Mouse (Mus musculus): ENCODE data around the gene Ttc7b. TPM values are rescaled to one million over a fixed set of nuclear protein-coding genes. Genes with fewer than 3 reads are reported as not detected.

Gene Ttc7b
- polyA plus RNA-seq, 1 experiment, result 7.1 TPM

DNA sequence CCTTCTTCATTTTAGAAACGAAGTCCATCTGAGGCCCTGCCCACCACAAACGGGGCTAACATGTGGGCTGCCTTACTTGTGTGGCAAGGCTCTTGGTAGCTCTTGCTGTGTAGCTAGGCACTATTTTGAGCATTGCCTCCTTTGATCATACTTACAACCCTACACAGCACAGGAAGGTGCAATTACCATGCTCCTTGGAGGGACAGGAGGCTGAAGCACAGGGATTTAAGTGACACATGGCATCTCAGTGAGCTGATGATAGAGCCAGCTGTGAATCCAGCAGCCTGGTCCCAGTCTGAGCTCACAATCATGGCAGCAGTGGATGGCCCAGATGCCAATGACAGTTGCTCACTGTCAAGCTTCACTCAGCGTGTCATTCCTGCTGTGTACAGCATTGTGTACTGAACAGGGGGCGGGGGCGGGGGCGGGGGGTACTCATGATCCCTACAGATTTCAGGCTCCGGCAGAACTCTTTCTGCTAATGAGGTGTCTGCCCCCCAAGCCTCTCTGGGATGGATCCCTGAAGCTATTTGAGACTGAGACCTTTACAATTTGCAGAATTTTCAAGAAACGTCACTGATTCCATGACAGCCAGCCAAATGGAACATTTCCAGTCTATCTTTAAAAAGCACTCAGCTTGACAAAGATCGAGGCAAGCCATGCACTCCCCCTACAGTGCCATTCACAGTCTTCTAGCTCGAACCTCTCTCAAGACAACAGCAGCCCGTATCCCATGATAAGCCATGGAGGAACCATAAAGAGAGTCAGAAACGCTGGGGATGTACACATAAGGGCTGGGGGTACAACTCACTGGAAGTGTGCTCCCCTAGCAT lies 130.5 kb downstream of the Ttc7b start:
- H3K36me3 ChIP-seq (ENCODE audit: control insufficient read depth, insufficient read depth, low read length), result no peaks in the 10 kb centered on the region
- no peaks in the 10 kb centered on the region for H3K4me1 ChIP-seq (ENCODE audit: control insufficient read depth, insufficient read depth, low read length)
- H3K27ac ChIP-seq (ENCODE audit: control insufficient read depth, insufficient read depth, low read depth, low read length), result no peak overlapping the region
- no peak overlapping the region for H3K4me3 ChIP-seq (ENCODE audit: control insufficient read depth, low read depth, low read length)
- TF ChIP-seq POLR2A (IDR thresholded peaks at IDR 0.05; ENCODE audit: control insufficient read depth, low read depth, low read length), result no peak
- TF ChIP-seq CTCF (IDR thresholded peaks at IDR 0.05; ENCODE audit: control insufficient read depth, insufficient read depth, insufficient replicate concordance, low read depth, low read length), result no peak
- no peaks in the 10 kb centered on the region for H3K27me3 ChIP-seq (ENCODE audit: control insufficient read depth, insufficient read depth, low read length)

DNA sequence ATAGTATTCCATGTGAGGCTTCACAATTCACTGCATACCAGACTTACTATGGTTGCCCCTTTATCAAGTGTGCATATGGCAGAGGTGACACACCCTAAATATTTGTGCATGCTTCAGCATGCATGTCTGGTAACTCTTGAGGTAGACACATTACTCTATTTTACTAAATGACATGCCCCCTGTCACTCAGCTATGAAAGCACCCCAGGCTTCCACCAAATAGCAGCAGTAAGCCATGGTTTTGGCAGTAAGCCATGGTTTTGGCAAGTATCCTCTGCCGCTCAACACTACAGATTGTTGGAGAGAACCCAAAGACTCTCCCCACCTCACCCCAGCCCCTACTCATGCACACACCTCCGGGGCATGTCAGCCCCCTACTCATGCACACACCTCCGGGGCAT lies 134.4 kb downstream of the Ttc7b start:
- H3K27ac ChIP-seq (ENCODE audit: control insufficient read depth, insufficient read depth, low read depth, low read length), result no peak overlapping the region
- H3K4me1 ChIP-seq (ENCODE audit: control insufficient read depth, insufficient read depth, low read length), result no peaks in the 10 kb centered on the region
- no peak for TF ChIP-seq CTCF (IDR thresholded peaks at IDR 0.05; ENCODE audit: control insufficient read depth, insufficient read depth, insufficient replicate concordance, low read depth, low read length)
- no peak for TF ChIP-seq POLR2A (IDR thresholded peaks at IDR 0.05; ENCODE audit: control insufficient read depth, low read depth, low read length)
- no peaks in the 10 kb centered on the region for H3K36me3 ChIP-seq (ENCODE audit: control insufficient read depth, insufficient read depth, low read length)
- no peak overlapping the region for H3K4me3 ChIP-seq (ENCODE audit: control insufficient read depth, low read depth, low read length)
- no peaks in the 10 kb centered on the region for H3K27me3 ChIP-seq (ENCODE audit: control insufficient read depth, insufficient read depth, low read length)

DNA sequence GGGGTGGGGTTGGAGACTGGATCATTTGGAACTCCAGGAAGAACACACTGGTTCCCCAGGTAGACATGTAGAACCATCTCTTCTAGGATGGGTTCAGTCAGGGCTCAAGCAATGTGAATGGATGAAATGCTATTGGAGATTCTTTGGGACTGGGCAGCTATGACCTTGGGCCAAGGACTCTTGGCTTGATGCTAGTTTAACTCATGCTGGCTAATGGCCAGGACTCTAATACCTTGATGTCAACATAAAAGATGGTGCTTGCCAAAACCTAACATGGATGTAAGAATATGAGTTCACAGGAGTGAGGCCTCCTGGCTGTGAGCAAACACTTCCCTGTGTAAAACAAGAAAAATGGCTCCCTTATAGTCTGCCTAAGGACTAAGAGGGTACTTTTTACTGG lies 138.1 kb downstream of the Ttc7b start:
- TF ChIP-seq CTCF (IDR thresholded peaks at IDR 0.05; ENCODE audit: control insufficient read depth, insufficient read depth, insufficient replicate concordance, low read depth, low read length), result no peak
- TF ChIP-seq POLR2A (IDR thresholded peaks at IDR 0.05; ENCODE audit: control insufficient read depth, low read depth, low read length), result no peak
- H3K4me1 ChIP-seq (ENCODE audit: control insufficient read depth, insufficient read depth, low read length), result no peaks in the 10 kb centered on the region
- no peaks in the 10 kb centered on the region for H3K27me3 ChIP-seq (ENCODE audit: control insufficient read depth, insufficient read depth, low read length)
- H3K27ac ChIP-seq (ENCODE audit: control insufficient read depth, insufficient read depth, low read depth, low read length), result no peak overlapping the region
- no peak overlapping the region for H3K4me3 ChIP-seq (ENCODE audit: control insufficient read depth, low read depth, low read length)
- no peaks in the 10 kb centered on the region for H3K36me3 ChIP-seq (ENCODE audit: control insufficient read depth, insufficient read depth, low read length)

DNA sequence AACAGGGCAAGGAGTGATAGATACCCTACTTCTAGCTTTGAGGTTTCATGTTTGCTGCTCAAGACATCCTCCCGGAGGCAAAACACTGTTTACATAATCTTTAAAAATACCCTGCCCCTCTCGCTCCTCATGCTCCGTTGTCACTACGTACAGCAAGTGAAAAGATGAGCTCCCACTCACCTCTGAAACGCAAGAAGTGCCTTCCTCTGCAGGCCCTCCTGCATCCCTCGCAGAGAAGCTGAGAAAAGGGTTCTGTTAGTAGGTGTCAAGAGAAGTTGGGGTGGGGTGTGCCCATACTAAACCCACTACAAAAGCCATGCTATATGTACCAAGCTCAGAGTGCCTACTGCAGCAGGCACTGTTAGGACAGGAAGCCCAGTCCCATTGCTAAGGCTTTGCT lies 138.7 kb downstream of the Ttc7b start:
- no peaks in the 10 kb centered on the region for H3K27me3 ChIP-seq (ENCODE audit: control insufficient read depth, insufficient read depth, low read length)
- H3K27ac ChIP-seq (ENCODE audit: control insufficient read depth, insufficient read depth, low read depth, low read length), result no peak overlapping the region
- H3K4me1 ChIP-seq (ENCODE audit: control insufficient read depth, insufficient read depth, low read length), result no peaks in the 10 kb centered on the region
- TF ChIP-seq POLR2A (IDR thresholded peaks at IDR 0.05; ENCODE audit: control insufficient read depth, low read depth, low read length) (no peak), CTCF (IDR thresholded peaks at IDR 0.05; ENCODE audit: control insufficient read depth, insufficient read depth, insufficient replicate concordance, low read depth, low read length) (no peak)
- H3K4me3 ChIP-seq (ENCODE audit: control insufficient read depth, low read depth, low read length), result no peak overlapping the region
- no peaks in the 10 kb centered on the region for H3K36me3 ChIP-seq (ENCODE audit: control insufficient read depth, insufficient read depth, low read length)

DNA sequence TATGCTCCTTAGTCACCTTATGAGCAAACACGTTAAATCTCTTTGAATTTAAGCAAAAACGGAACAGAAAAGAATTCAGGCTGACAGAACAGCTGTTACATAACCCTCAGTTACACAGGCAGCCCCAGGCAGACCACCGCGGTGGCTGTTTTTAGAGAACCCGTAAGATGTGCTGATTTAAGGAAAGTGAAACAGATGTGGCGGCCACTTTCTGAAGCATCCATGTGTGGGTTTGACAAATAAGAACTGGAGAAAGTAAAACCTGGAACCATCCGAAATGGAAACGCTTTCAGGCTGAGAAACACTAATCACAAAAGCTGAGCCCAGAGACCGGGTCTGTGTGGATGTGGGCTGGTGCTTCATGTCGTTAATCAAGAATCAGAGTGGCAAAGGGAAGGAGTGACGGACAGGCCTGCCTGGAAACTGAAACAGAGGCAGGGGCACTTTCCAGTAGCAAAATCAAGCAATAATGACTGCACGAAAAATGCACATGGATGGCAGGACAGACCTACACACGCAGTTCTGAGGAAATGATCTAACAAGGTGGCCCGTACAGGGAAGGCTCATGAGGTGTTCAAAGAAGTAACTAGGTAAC lies 139.8 kb downstream of the Ttc7b start:
- H3K4me3 ChIP-seq (ENCODE audit: control insufficient read depth, low read depth, low read length), result no peak overlapping the region
- no peak for TF ChIP-seq POLR2A (IDR thresholded peaks at IDR 0.05; ENCODE audit: control insufficient read depth, low read depth, low read length)
- TF ChIP-seq CTCF (IDR thresholded peaks at IDR 0.05; ENCODE audit: control insufficient read depth, insufficient read depth, insufficient replicate concordance, low read depth, low read length), result no peak
- no peaks in the 10 kb centered on the region for H3K36me3 ChIP-seq (ENCODE audit: control insufficient read depth, insufficient read depth, low read length)
- no peaks in the 10 kb centered on the region for H3K27me3 ChIP-seq (ENCODE audit: control insufficient read depth, insufficient read depth, low read length)
- H3K4me1 ChIP-seq (ENCODE audit: control insufficient read depth, insufficient read depth, low read length), result no peaks in the 10 kb centered on the region
- no peak overlapping the region for H3K27ac ChIP-seq (ENCODE audit: control insufficient read depth, insufficient read depth, low read depth, low read length)

DNA sequence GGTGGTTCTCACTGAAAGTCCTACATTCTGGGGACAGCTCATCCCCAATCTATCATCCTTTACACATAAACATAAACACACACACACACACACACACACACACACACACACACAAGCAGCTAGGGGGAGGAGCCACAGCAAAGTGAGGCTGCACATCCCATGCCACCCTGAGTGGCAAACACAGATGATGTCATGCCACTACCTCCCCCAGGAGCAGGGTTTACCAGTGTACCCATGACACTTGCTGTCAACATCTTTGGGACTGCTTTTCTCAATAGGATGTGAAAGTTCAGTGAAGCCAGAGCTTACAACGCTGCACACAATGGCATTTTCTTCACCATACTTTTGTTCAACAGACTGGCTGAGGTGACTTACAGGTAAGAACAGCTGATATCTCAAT lies 140.8 kb downstream of the Ttc7b start:
- Histone ChIP-seq H3K4me1 (ENCODE audit: control insufficient read depth, insufficient read depth, low read length) (no peaks in the 10 kb centered on the region), H3K4me3 (ENCODE audit: control insufficient read depth, low read depth, low read length) (no peak overlapping the region), H3K36me3 (ENCODE audit: control insufficient read depth, insufficient read depth, low read length) (no peaks in the 10 kb centered on the region), H3K27me3 (ENCODE audit: control insufficient read depth, insufficient read depth, low read length) (no peaks in the 10 kb centered on the region), H3K27ac (ENCODE audit: control insufficient read depth, insufficient read depth, low read depth, low read length) (no peak overlapping the region)
- TF ChIP-seq CTCF (IDR thresholded peaks at IDR 0.05; ENCODE audit: control insufficient read depth, insufficient read depth, insufficient replicate concordance, low read depth, low read length) (no peak), POLR2A (IDR thresholded peaks at IDR 0.05; ENCODE audit: control insufficient read depth, low read depth, low read length) (no peak)

DNA sequence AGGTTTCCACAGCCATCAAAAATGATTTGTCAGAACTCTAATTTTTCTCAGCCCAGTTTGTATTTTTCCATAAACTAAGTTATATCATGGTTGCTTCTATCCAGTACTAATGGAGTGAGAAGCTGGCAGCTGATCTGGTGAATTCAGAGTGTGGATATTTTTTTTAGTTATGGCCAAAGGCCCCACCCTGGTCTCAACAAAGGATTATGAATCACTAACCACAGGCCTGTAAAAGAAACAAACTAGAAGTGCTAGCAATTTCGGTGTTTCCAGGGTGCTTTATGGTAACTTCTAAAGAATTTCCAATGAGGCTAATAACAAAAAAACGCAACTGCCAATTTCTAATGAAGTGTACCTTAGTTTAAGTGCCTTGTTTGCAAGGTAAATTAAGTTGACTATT lies 142.4 kb downstream of the Ttc7b start:
- TF ChIP-seq CTCF (IDR thresholded peaks at IDR 0.05; ENCODE audit: control insufficient read depth, insufficient read depth, insufficient replicate concordance, low read depth, low read length) (no peak), POLR2A (IDR thresholded peaks at IDR 0.05; ENCODE audit: control insufficient read depth, low read depth, low read length) (no peak)
- no peaks in the 10 kb centered on the region for H3K27me3 ChIP-seq (ENCODE audit: control insufficient read depth, insufficient read depth, low read length)
- H3K4me3 ChIP-seq (ENCODE audit: control insufficient read depth, low read depth, low read length), result no peak overlapping the region
- H3K27ac ChIP-seq (ENCODE audit: control insufficient read depth, insufficient read depth, low read depth, low read length), result no peak overlapping the region
- no peaks in the 10 kb centered on the region for H3K4me1 ChIP-seq (ENCODE audit: control insufficient read depth, insufficient read depth, low read length)
- H3K36me3 ChIP-seq (ENCODE audit: control insufficient read depth, insufficient read depth, low read length), result no peaks in the 10 kb centered on the region
